Mouse (Mus musculus) heart, embryonic 11.5 days (tissue): Measurements from ENCODE around the gene Gm10697. TPM values are rescaled to one million over a fixed set of nuclear protein-coding genes. Genes with fewer than 3 reads are reported as not detected.
"Not testable (repeated sequence)": the region's sequence is repeated elsewhere in the genome, so short reads cannot be mapped to it uniquely, and the experiment has no call there.

Experiments
- ATAC-seq: fragments of 200-750 bp; cut with Nextera tagmentation; replicated peaks from 2 replicates; pipeline ENCODE4 v1.8.0; 2017; ENCODE audit warnings: moderate library complexity; ENCODE audit not compliant: insufficient number of reproducible peaks, low FRiP score, low TSS enrichment
- H3K27ac ChIP-seq: fragments of 300-500 bp; sonication (generic); 2 replicates; pipeline ENCODE4 v1.5.1; 2014; ENCODE audit warnings: mild to moderate bottlenecking, low read depth, low read length
- H3K27me3 ChIP-seq: fragments of 300-500 bp; sonication (generic); 2 replicates; pipeline ENCODE4 v1.6.1; 2014; ENCODE audit warnings: mild to moderate bottlenecking, low read length, mixed read lengths; ENCODE audit not compliant: control insufficient read depth, insufficient read depth
- H3K36me3 ChIP-seq: fragments of 300-500 bp; sonication (generic); 2 replicates; pipeline ENCODE4 v1.6.1; 2014; ENCODE audit warnings: mild to moderate bottlenecking, low read length, moderate library complexity, mixed read lengths; ENCODE audit not compliant: control insufficient read depth, insufficient read depth
- H3K4me1 ChIP-seq: fragments of 300-500 bp; sonication (generic); 2 replicates; pipeline ENCODE4 v1.6.1; 2014; ENCODE audit warnings: low read length; ENCODE audit not compliant: control insufficient read depth, insufficient read depth
- H3K4me2 ChIP-seq: fragments of 300-500 bp; sonication (generic); 2 replicates; pipeline ENCODE4 v1.6.1; 2014; ENCODE audit warnings: mild to moderate bottlenecking, moderate library complexity
- H3K4me3 ChIP-seq: fragments of 300-500 bp; sonication (generic); 2 replicates; pipeline ENCODE4 v1.5.1; 2014; ENCODE audit warnings: low read depth, low read length
- H3K9ac ChIP-seq: fragments of 300-500 bp; sonication (generic); 2 replicates; pipeline ENCODE4 v1.6.1; 2014; ENCODE audit warnings: mild to moderate bottlenecking, low read depth, low read length, moderate library complexity
- H3K9me3 ChIP-seq: fragments of 300-500 bp; sonication (generic); replicated peaks from 2 replicates; pipeline ENCODE4 v1.6.1; 2016; ENCODE audit warnings: low read length; ENCODE audit not compliant: control insufficient read depth
- WGBS: fragments of 180-500 bp; shearing (Covaris S2); extraction: QIAGEN DNeasy Blood & Tissue Kit; methylation state at CpG from one replicate; pipeline ENCODE4 v1.1.7; 2014; ENCODE audit not compliant: insufficient replicate concordance; 5-methylcytosine and 5-hydroxymethylcytosine counted together
- polyA plus RNA-seq: library from polyadenylated mRNA; unstranded; fragments of >200 nt; fragmentation: Nextera tagmentation; extraction: Ambion mirVana; gene quantifications from 2 replicates; pipeline ENCODE4 v1.2.1, GENCODE M21; 2014

Gene Gm10697
- not detected in 2 replicates for polyA plus RNA-seq

DNA sequence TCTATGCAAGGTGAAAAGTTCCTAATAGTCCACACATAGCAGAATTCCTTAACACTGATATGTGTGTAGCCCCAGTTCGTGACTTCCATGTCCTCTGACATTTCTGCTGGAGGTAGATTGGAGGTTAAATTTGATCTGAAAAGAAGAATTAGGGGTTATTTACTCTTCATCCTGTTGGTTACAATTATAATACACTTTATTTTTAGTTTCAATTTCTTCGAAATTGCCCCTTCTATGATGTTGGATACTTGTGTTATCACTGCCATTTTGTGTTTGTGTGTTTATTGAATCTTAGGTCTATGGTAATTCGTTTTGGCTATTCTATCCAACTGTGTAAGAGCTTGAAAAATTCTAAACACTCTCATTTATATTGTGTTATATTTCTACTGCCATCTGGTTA, at the start of gene Gm10697:
Gene Gm10697 (minus strand): TSS at position 101 of the 400 bp plus-strand sequence.
- ATAC-seq, H3K4me2 ChIP-seq, H3K27ac ChIP-seq, H3K9ac ChIP-seq, H3K4me3 ChIP-seq, H3K27me3 ChIP-seq, H3K4me1 ChIP-seq, H3K36me3 ChIP-seq, H3K9me3 ChIP-seq: not testable (repeated sequence)
- WGBS = 57% methylated on average over 1 of the region's 3 CpGs

DNA sequence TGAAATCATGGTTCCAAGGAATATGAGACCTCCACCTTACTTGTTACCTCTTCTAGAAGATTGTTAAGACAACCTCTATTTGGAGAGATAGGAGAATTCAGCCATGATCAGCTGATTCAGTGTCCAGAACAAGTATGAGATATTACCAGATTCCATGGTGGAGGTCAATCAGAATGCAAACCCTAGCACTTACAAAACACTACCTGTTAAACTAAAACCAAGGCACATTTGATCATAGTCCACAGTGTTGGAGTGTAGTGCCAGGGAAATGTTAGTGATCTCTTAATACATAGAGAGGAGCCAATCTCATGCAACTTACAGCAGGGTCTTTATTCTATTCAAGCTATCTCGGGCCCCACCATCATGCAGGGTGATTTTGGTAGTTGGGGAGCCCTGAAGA, 42.6 kb upstream of the Gm10697 start:
- H3K4me2 ChIP-seq, ATAC-seq, H3K4me1 ChIP-seq, H3K9me3 ChIP-seq, H3K27me3 ChIP-seq, H3K27ac ChIP-seq, H3K9ac ChIP-seq, H3K36me3 ChIP-seq, H3K4me3 ChIP-seq: not testable (repeated sequence)
- WGBS = 73% methylated on average over 1 of the region's 1 CpGs

DNA sequence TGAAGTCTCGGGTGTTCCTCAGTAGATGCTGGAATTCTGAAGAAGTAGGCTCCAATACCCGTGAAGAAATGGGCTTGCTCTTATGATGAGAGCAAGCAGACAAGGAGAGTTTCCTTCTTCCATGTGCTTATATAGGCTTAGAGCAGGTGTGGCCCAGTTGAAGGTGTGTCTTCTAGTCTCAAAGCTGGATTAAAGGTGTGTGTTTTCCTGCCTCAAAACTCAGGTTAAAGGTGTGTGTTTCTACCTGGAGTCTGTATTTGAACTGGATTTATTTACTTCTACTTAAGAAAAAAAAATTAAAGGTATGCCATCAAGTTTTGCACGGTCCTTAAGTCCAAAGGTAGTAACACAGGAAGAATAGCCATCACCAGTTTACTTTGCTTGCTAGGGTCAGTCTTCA, 17.7 kb downstream of the Gm10697 start, which contains the start of gene Gm9125:
Gene Gm9125 (minus strand): TSS at position 101 of the 400 bp plus-strand sequence.
- not testable (repeated sequence) for ATAC-seq, H3K9ac ChIP-seq, H3K9me3 ChIP-seq, H3K27ac ChIP-seq, H3K36me3 ChIP-seq, H3K4me3 ChIP-seq, H3K4me2 ChIP-seq, H3K4me1 ChIP-seq, H3K27me3 ChIP-seq
- 83% methylated on average over 1 of the region's 3 CpGs for WGBS

DNA sequence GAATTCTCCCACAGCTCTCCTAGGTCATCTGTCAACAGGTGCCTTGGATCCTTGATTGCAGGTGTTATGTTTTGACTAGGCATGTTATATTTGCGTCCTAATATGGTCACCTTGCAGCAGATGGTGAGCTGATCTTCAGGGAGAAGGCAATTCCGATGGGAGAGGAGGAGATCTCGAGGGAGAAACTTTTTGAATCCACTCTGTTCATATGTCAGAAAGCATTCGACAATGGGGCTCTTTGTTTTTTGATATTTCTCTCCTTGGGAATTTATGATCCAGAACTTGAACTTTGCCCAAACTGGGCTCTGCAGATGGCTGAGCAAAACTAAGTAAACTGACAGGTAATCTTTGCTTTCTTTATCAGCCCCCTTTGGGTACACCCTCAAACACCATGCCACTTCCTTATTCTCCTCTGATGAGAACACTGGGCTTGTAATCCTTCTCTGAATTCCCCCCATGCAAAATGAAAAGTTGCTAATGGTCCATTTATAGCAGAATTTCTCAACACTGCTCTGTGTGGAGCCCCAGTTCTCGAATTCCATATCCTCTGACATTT, 22.8 kb downstream of the Gm10697 start:
- H3K9ac ChIP-seq, H3K27me3 ChIP-seq, H3K9me3 ChIP-seq, H3K4me2 ChIP-seq, H3K4me1 ChIP-seq, H3K36me3 ChIP-seq, ATAC-seq, H3K4me3 ChIP-seq, H3K27ac ChIP-seq: not testable (repeated sequence)
- no CpG with 5 or more reads among the region's 5 CpGs for WGBS

DNA sequence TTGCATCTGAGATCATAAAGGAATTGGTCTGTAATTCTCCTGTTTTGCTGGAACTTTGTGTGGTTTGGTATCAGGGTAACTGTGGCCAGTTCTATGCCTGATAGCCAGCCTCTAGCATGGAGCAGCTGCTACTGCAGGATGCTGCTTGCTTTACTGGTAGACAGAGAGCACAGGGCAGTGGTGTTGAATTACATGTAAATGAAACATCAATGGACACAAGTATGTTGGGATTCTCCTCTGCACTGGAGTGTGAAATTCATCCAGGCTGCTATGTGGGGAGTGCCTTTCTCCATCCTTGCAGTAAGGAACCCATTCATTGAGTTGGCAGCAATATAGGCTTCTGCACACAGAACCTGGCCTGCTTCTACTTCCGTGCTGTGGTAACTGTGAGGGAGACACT, 34.2 kb downstream of the Gm10697 start:
- not testable (repeated sequence) for H3K4me3 ChIP-seq, ATAC-seq, H3K4me1 ChIP-seq, H3K9ac ChIP-seq, H3K4me2 ChIP-seq, H3K9me3 ChIP-seq, H3K27me3 ChIP-seq, H3K36me3 ChIP-seq, H3K27ac ChIP-seq
- WGBS = 64% methylated on average over 1 of the region's 1 CpGs

DNA sequence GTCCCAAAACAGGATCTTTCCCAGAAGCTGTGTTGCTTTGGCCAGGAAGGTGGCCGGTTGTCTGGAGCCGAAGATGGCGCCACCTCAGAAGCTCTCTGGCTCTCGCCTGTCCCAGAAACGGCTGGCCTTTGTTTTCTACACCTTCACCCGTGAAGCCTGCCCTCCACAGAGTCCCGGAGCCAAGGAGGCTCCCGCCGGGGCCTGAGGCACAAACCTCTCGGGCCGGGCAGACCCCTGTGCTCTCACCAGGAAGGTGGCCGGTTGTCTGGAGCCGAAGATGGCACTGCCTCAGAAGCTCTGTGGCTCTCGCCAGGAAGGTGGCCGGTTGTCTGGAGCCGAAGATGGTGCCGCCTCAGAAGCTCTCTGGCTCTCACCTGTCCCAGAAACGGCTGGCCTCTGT, 38.0 kb downstream of the Gm10697 start:
- not testable (repeated sequence) for H3K4me3 ChIP-seq, H3K36me3 ChIP-seq, H3K9ac ChIP-seq, ATAC-seq, H3K27ac ChIP-seq, H3K4me1 ChIP-seq, H3K27me3 ChIP-seq, H3K4me2 ChIP-seq, H3K9me3 ChIP-seq
- WGBS = 84% methylated on average over 16 of the region's 18 CpGs

Other genes with a start within 250 kb of the Gm10697 start
- not detected in 2 replicates for gene Tdpoz3, start 246.6 kb downstream of the Gm10697 start, polyA plus RNA-seq
- not detected in 2 replicates for gene Gm9117, start 129.1 kb downstream of the Gm10697 start, polyA plus RNA-seq
- gene Tdpoz5, start 111.3 kb downstream of the Gm10697 start, polyA plus RNA-seq = not detected in 2 replicates
- not detected in 2 replicates for gene Gm9125, start 17.8 kb downstream of the Gm10697 start, polyA plus RNA-seq
- not detected in 2 replicates for gene Gm10696, start 105.5 kb upstream of the Gm10697 start, polyA plus RNA-seq
- not detected in 2 replicates for gene Gm5286, start 124.1 kb upstream of the Gm10697 start, polyA plus RNA-seq
- not detected in 2 replicates for gene Gm4778, start 191.4 kb upstream of the Gm10697 start, polyA plus RNA-seq
- 11.8 and 12.5 TPM in 2 replicates for gene Them4, start 237.4 kb upstream of the Gm10697 start, polyA plus RNA-seq